Mouse (Mus musculus): ENCODE measurements at regions not wholly inside any gene's neighbourhood (a gene's known extent, or its start where the extent isn't known, plus 50 kb on each side); places are given as distances from the start of the nearest gene placed in this dataset.

GRCm38 (mm10) chr5:126559011-126559410 is 682.6 kb upstream of the Tmem132c start:
- no peak for DNase-seq
- 49% methylated on average over 4 of the region's 4 CpGs for WGBS
- no peak for TF ChIP-seq CTCF (IDR thresholded peaks at IDR 0.05; ENCODE audit: insufficient read depth, low read length)
- TF ChIP-seq POLR2A (IDR thresholded peaks at IDR 0.05; ENCODE audit: borderline replicate concordance, extremely low read depth, low read depth, low read length): no peak
- no peaks in the 10 kb centered on the region for H3K4me1 ChIP-seq (ENCODE audit: control insufficient read depth, insufficient read depth, low read length)
- H3K4me3 ChIP-seq (replicated peaks; ENCODE audit: extremely low read depth, low read depth, low read length): no peak overlapping the region

- DNase-seq: no peak
- 61% methylated on average over 2 of the region's 2 CpGs for WGBS
- no peak for TF ChIP-seq POLR2A (IDR thresholded peaks at IDR 0.05; ENCODE audit: borderline replicate concordance, extremely low read depth, low read depth, low read length)
- no peak for TF ChIP-seq CTCF (IDR thresholded peaks at IDR 0.05; ENCODE audit: insufficient read depth, low read length)
- Histone ChIP-seq H3K4me3 (replicated peaks; ENCODE audit: extremely low read depth, low read depth, low read length) (no peak overlapping the region), H3K4me1 (ENCODE audit: control insufficient read depth, insufficient read depth, low read length) (no peaks in the 10 kb centered on the region)
Observed at GRCm38 (mm10) chr5:126565817-126566216, 675.8 kb upstream of the Tmem132c start.

GRCm38 (mm10) chr5:126566226-126566625 is 675.4 kb upstream of the Tmem132c start:
- WGBS: 68% methylated on average over 6 of the region's 6 CpGs
- no peaks in the 10 kb centered on the region for H3K4me1 ChIP-seq (ENCODE audit: control insufficient read depth, insufficient read depth, low read length)
- TF ChIP-seq POLR2A (IDR thresholded peaks at IDR 0.05; ENCODE audit: borderline replicate concordance, extremely low read depth, low read depth, low read length): no peak
- no peak for TF ChIP-seq CTCF (IDR thresholded peaks at IDR 0.05; ENCODE audit: insufficient read depth, low read length)

GRCm38 (mm10) chr5:126573766-126574165 is 667.8 kb upstream of the Tmem132c start:
- TF ChIP-seq POLR2A (IDR thresholded peaks at IDR 0.05; ENCODE audit: borderline replicate concordance, extremely low read depth, low read depth, low read length): no peak
- TF ChIP-seq CTCF (IDR thresholded peaks at IDR 0.05; ENCODE audit: insufficient read depth, low read length): no peak
- 47% methylated on average over 2 of the region's 2 CpGs for WGBS
- H3K4me1 ChIP-seq (ENCODE audit: control insufficient read depth, insufficient read depth, low read length): no peaks in the 10 kb centered on the region

More at GRCm38 (mm10) chr5:126566226-126566625, 675.4 kb upstream of the Tmem132c start:
- DNase-seq: no peak
- H3K4me3 ChIP-seq (replicated peaks; ENCODE audit: extremely low read depth, low read depth, low read length): no peak overlapping the region

GRCm38 (mm10) chr5:126597786-126598330 is 643.8 kb upstream of the Tmem132c start:
- TF ChIP-seq CTCF (IDR thresholded peaks at IDR 0.05; ENCODE audit: insufficient read depth, low read length) (no peak), POLR2A (IDR thresholded peaks at IDR 0.05; ENCODE audit: borderline replicate concordance, extremely low read depth, low read depth, low read length) (no peak)
- Histone ChIP-seq H3K4me1 (ENCODE audit: control insufficient read depth, insufficient read depth, low read length) (no peaks in the 10 kb centered on the region), H3K4me3 (replicated peaks; ENCODE audit: extremely low read depth, low read depth, low read length) (no peak overlapping the region)
- WGBS: 60% methylated on average over 12 of the region's 12 CpGs
- DNase-seq: no peak

More at GRCm38 (mm10) chr5:126573766-126574165, 667.8 kb upstream of the Tmem132c start:
- no peak for DNase-seq
- H3K4me3 ChIP-seq (replicated peaks; ENCODE audit: extremely low read depth, low read depth, low read length): no peak overlapping the region

- no peak for DNase-seq
- Histone ChIP-seq H3K4me1 (ENCODE audit: control insufficient read depth, insufficient read depth, low read length) (no peaks in the 10 kb centered on the region), H3K4me3 (replicated peaks; ENCODE audit: extremely low read depth, low read depth, low read length) (no peak overlapping the region)
- whole genome bisulfite sequencing: 79% methylated on average over 5 of the region's 5 CpGs
- TF ChIP-seq POLR2A (IDR thresholded peaks at IDR 0.05; ENCODE audit: borderline replicate concordance, extremely low read depth, low read depth, low read length) (no peak), CTCF (IDR thresholded peaks at IDR 0.05; ENCODE audit: insufficient read depth, low read length) (no peak)
Observed at GRCm38 (mm10) chr5:126599561-126599960, 642.0 kb upstream of the Tmem132c start.

- no peak for DNase-seq
- H3K4me1 ChIP-seq (ENCODE audit: control insufficient read depth, insufficient read depth, low read length): no peaks in the 10 kb centered on the region
- TF ChIP-seq POLR2A (IDR thresholded peaks at IDR 0.05; ENCODE audit: borderline replicate concordance, extremely low read depth, low read depth, low read length): no peak
- WGBS: 70% methylated on average over 5 of the region's 5 CpGs
- no peak overlapping the region for H3K4me3 ChIP-seq (replicated peaks; ENCODE audit: extremely low read depth, low read depth, low read length)
Observed at GRCm38 (mm10) chr5:126606756-126607155, 634.9 kb upstream of the Tmem132c start.

GRCm38 (mm10) chr5:126612571-126612970 is 629.0 kb upstream of the Tmem132c start:
- DNase-seq: no peak
- Histone ChIP-seq H3K4me1 (ENCODE audit: control insufficient read depth, insufficient read depth, low read length) (no peaks in the 10 kb centered on the region), H3K4me3 (replicated peaks; ENCODE audit: extremely low read depth, low read depth, low read length) (no peak overlapping the region)
- WGBS: 85% methylated on average over 4 of the region's 4 CpGs
- no peak for TF ChIP-seq CTCF (IDR thresholded peaks at IDR 0.05; ENCODE audit: insufficient read depth, low read length)
- TF ChIP-seq POLR2A (IDR thresholded peaks at IDR 0.05; ENCODE audit: borderline replicate concordance, extremely low read depth, low read depth, low read length): no peak

- Histone ChIP-seq H3K4me3 (replicated peaks; ENCODE audit: extremely low read depth, low read depth, low read length) (no peak overlapping the region), H3K4me1 (ENCODE audit: control insufficient read depth, insufficient read depth, low read length) (no peaks in the 10 kb centered on the region)
- TF ChIP-seq CTCF (IDR thresholded peaks at IDR 0.05; ENCODE audit: insufficient read depth, low read length) (no peak), POLR2A (IDR thresholded peaks at IDR 0.05; ENCODE audit: borderline replicate concordance, extremely low read depth, low read depth, low read length) (no peak)
- 66% methylated on average over 6 of the region's 6 CpGs for WGBS
- DNase-seq: no peak
Observed at GRCm38 (mm10) chr5:126622551-126622950, 619.1 kb upstream of the Tmem132c start.

GRCm38 (mm10) chr5:126623205-126623604 is 618.4 kb upstream of the Tmem132c start:
- TF ChIP-seq POLR2A (IDR thresholded peaks at IDR 0.05; ENCODE audit: borderline replicate concordance, extremely low read depth, low read depth, low read length) (no peak), CTCF (IDR thresholded peaks at IDR 0.05; ENCODE audit: insufficient read depth, low read length) (peak; percentile 16; the same call in 1 of the 2 replicates)
- Histone ChIP-seq H3K4me1 (ENCODE audit: control insufficient read depth, insufficient read depth, low read length) (no peaks in the 10 kb centered on the region), H3K4me3 (replicated peaks; ENCODE audit: extremely low read depth, low read depth, low read length) (no peak overlapping the region)
- DNase-seq: no peak
- WGBS: 12% methylated on average over 6 of the region's 6 CpGs
